ENCODE assay signal across 23 mouse cellular contexts in genomic region chr2:29631020-29631419, GRCm38 (mm10). TPM values are rescaled to one million over a fixed set of nuclear protein-coding genes. Genes with fewer than 3 reads are reported as not detected.
DNase-seq lines count a peak whose midpoint lies in the region; ATAC-seq and TF ChIP-seq lines count a peak whose summit lies in the region.
"Had no signal": no experiment of that assay in that cellular context is flagged by ENCODE, and none has a peak within 500 bp of the region (broad histone marks: within the 10 kb centered on the region; RNA-seq: fewer than 3 reads in every experiment).

No protein-coding gene starts in this region.

- no peak for TF ChIP-seq CTCF in lung, postnatal 0 days (IDR thresholded peaks at IDR 0.05)
- no peak for TF ChIP-seq CTCF in spleen, adult 2 months (IDR thresholded peaks at IDR 0.05; ENCODE audit: extremely low read depth, insufficient read depth, insufficient read length, insufficient replicate concordance)

- peak; percentile 20 for DNase-seq in forebrain, embryonic 11.5 days (ENCODE audit: low spot score)
- DNase-seq in lung, postnatal 0 days (ENCODE audit: low spot score) = peak; percentile 58
- DNase-seq in lung, adult 18-20 months = no peak
- no peak for DNase-seq in spleen, adult 2 months (ENCODE audit: low read depth in 1 of 2, low spot score in 2 of 2)
- DNase-seq in spleen, adult 18-20 months = no peak
- DNase-seq in induced T-regulatory cell, adult 2 months (ENCODE audit: low read depth) = peak; percentile 47
- DNase-seq in retina, embryonic 14.5 days (ENCODE audit: low spot score) = no peak
- DNase-seq: adrenal gland, postnatal 10 days; B cell, adult 2 months; cerebellum, adult 11-12 months; cerebellum, adult 9-11 months; cerebellum, postnatal 36 days; gastrocnemius, postnatal 10 days; heart, postnatal 14 days had no signal

- H3K9me3 ChIP-seq in forebrain, embryonic 11.5 days (ENCODE audit: control insufficient read depth, low read length) = no peaks in the 10 kb centered on the region
- H3K9me3 ChIP-seq in forebrain, embryonic 12.5 days = no peaks in the 10 kb centered on the region
- no peaks in the 10 kb centered on the region for H3K9me3 ChIP-seq in lung, postnatal 0 days (ENCODE audit: low read length)
- H3K9me3 ChIP-seq: embryonic facial prominence, embryonic 13.5 days; forebrain, embryonic 15.5 days; G1E; heart, embryonic 15.5 days; hindbrain, embryonic 13.5 days had no signal

- no peak for TF ChIP-seq EP300 in lung, postnatal 0 days (IDR thresholded peaks at IDR 0.05)

- no peak overlapping the region for H3K9ac ChIP-seq in forebrain, embryonic 11.5 days (ENCODE audit: low read length)
- H3K9ac ChIP-seq in forebrain, embryonic 12.5 days = no peak overlapping the region
- no peak overlapping the region for H3K9ac ChIP-seq in lung, postnatal 0 days (replicated peaks; ENCODE audit: low read depth)
- H3K9ac ChIP-seq: embryonic facial prominence, embryonic 13.5 days; forebrain, embryonic 15.5 days; heart, embryonic 15.5 days; hindbrain, embryonic 13.5 days had no signal

- no peak overlapping the region for H3K27ac ChIP-seq in forebrain, embryonic 11.5 days (ENCODE audit: low read depth, low read length)
- H3K27ac ChIP-seq in forebrain, embryonic 12.5 days = no peak overlapping the region
- H3K27ac ChIP-seq in lung, postnatal 0 days (ENCODE audit: low read length) = no peak overlapping the region; the same call in 1 of the 2 replicates
- H3K27ac ChIP-seq in spleen, adult 2 months (ENCODE audit: insufficient read depth, low read length) = peak overlapping the region; percentile 46
- H3K27ac ChIP-seq: embryonic facial prominence, embryonic 13.5 days; forebrain, embryonic 15.5 days; heart, embryonic 15.5 days; hindbrain, embryonic 13.5 days; hindbrain, postnatal 0 days had no signal

- H3K4me2 ChIP-seq in forebrain, embryonic 11.5 days (ENCODE audit: low read depth, low read length, severe bottlenecking) = no peak overlapping the region
- H3K4me2 ChIP-seq in forebrain, embryonic 12.5 days = no peak overlapping the region
- no peak overlapping the region for H3K4me2 ChIP-seq in lung, postnatal 0 days (replicated peaks; ENCODE audit: low read depth, low read length)
- H3K4me2 ChIP-seq: embryonic facial prominence, embryonic 13.5 days; forebrain, embryonic 15.5 days; heart, embryonic 11.5 days; heart, embryonic 15.5 days; hindbrain, embryonic 13.5 days had no signal

- no peaks in the 10 kb centered on the region for H3K27me3 ChIP-seq in forebrain, embryonic 11.5 days (ENCODE audit: control insufficient read depth, insufficient read depth, low read length)
- H3K27me3 ChIP-seq in forebrain, embryonic 12.5 days = no peaks in the 10 kb centered on the region
- H3K27me3 ChIP-seq in lung, postnatal 0 days (replicated peaks; ENCODE audit: insufficient read depth, low read length) = no peaks in the 10 kb centered on the region
- H3K27me3 ChIP-seq in spleen, adult 2 months (ENCODE audit: control insufficient read depth, insufficient read depth, low read length) = no peaks in the 10 kb centered on the region
- H3K27me3 ChIP-seq: embryonic facial prominence, embryonic 13.5 days; forebrain, embryonic 15.5 days; heart, embryonic 15.5 days; hindbrain, embryonic 13.5 days had no signal

- no peaks in the 10 kb centered on the region; the same call in 1 of the 2 replicates for H3K4me1 ChIP-seq in forebrain, embryonic 11.5 days (replicated peaks; ENCODE audit: control insufficient read depth, insufficient read depth, low read length)
- peaks cover 31% of the 10 kb centered on the region for H3K4me1 ChIP-seq in forebrain, embryonic 12.5 days
- H3K4me1 ChIP-seq in lung, postnatal 0 days (ENCODE audit: insufficient read depth, low read depth, low read length) = peaks cover 26% of the 10 kb centered on the region
- H3K4me1 ChIP-seq in spleen, adult 2 months (ENCODE audit: control insufficient read depth, insufficient read depth, insufficient read length) = peaks cover 64% of the 10 kb centered on the region

- H3K4me3 ChIP-seq in forebrain, embryonic 11.5 days (ENCODE audit: low read depth, low read length) = no peak overlapping the region
- H3K4me3 ChIP-seq in forebrain, embryonic 12.5 days (replicated peaks) = no peak overlapping the region
- no peak overlapping the region for H3K4me3 ChIP-seq in lung, postnatal 0 days (ENCODE audit: low read depth, low read length)
- H3K4me3 ChIP-seq in spleen, adult 2 months (ENCODE audit: extremely low read depth, insufficient read depth, insufficient read length) = no peak overlapping the region
- H3K4me3 ChIP-seq: embryonic facial prominence, embryonic 13.5 days; forebrain, embryonic 15.5 days; heart, adult 2 months; heart, embryonic 15.5 days; hindbrain, embryonic 13.5 days had no signal

- no peak for TF ChIP-seq POLR2A in spleen, adult 2 months (IDR thresholded peaks at IDR 0.05; ENCODE audit: low read depth, low read length)

- no peak for ATAC-seq in forebrain, embryonic 11.5 days (replicated peaks; ENCODE audit: low FRiP score)
- no peak for ATAC-seq in forebrain, embryonic 12.5 days (ENCODE audit: low FRiP score)
- peak; percentile 23; the same call in 1 of the 2 replicates for ATAC-seq in lung, postnatal 0 days
- ATAC-seq: forebrain, embryonic 15.5 days; hindbrain, postnatal 0 days had no signal

- H3K36me3 ChIP-seq in forebrain, embryonic 11.5 days (ENCODE audit: control insufficient read depth, insufficient read depth, low read length) = no peaks in the 10 kb centered on the region
- H3K36me3 ChIP-seq in forebrain, embryonic 12.5 days (replicated peaks) = peaks cover 6% of the 10 kb centered on the region
- H3K36me3 ChIP-seq in lung, postnatal 0 days (ENCODE audit: insufficient read depth, low read length) = no peaks in the 10 kb centered on the region; the same call in 1 of the 2 replicates
- H3K36me3 ChIP-seq in spleen, adult 2 months (ENCODE audit: control insufficient read depth, insufficient read depth, low read length) = no peaks in the 10 kb centered on the region
- H3K36me3 ChIP-seq: forebrain, embryonic 15.5 days; heart, embryonic 15.5 days; hindbrain, embryonic 13.5 days had no signal

RNA-seq across cellular contexts. Expression of gene Rapgef1, which starts 11.5 kb away (rescaled TPM):
- polyA plus RNA-seq in forebrain, embryonic 11.5 days (2014; fragmentation: Nextera tagmentation; extraction: Ambion mirVana) = 23.0 and 26.2 TPM in 2 replicates
- polyA plus RNA-seq in forebrain, embryonic 12.5 days (2016; fragmentation: Nextera tagmentation; extraction: Ambion mirVana) = 22.3 and 24.0 TPM in 2 replicates
- 10.6 and 11.4 TPM in 2 replicates for polyA plus RNA-seq in lung, postnatal 0 days (2015; fragmentation: Nextera tagmentation; extraction: Ambion mirVana)
- 75.1 and 95.9 TPM in 2 replicates for polyA plus RNA-seq in spleen, adult 2 months (2012; rRNA removed)

Comparison
In these comparisons a context has a peak if more than half of its experiments do, and no peak if none do; other contexts are left out.
1. DNase-seq: peak in forebrain, embryonic 11.5 days (single experiment), lung, postnatal 0 days (single experiment) and induced T-regulatory cell, adult 2 months (single experiment); none in lung, adult 18-20 months (0 of 2), spleen, adult 2 months (0 of 2), spleen, adult 18-20 months (0 of 2) and retina, embryonic 14.5 days (single experiment).